Mouse (Mus musculus): ENCODE results near the gene Cbfa2t2.

The Cbfa2t2 gene

DNA sequence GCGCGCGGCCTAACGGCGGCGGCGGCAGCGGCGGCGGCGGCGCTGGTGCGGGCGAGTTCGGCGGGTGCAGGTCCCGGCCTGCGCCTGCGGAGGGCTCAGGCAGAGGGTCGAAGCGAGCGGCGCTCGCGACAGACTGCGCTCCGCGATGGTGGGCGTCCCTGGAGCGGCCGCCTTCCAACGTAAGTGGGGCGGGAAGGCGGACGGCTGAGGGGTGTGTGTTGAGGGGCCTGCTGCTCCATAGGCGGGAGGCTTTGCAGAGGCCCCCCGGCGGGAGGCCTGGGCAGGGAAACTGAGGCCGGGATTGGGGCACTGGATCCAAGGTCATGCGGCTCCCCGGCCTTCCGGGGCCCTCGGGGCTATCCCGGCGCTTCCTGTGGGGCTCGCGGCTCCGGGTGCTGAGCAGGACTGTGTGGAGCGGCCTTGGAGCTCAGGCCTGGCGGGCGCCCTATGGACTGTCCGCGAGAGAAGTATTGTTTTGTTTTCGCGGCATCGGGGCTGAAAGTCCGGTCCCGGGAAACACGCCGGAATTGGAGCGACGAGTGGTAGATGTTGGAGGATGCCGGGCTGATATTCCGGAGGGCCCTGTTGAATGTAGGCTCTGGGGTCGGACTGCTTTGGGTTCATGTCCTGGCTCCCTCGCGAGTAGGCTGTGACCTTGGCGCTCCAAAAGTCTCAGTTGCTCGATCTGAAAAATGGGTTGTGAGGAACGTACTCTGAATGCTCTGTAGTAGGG, at the start of gene Cbfa2t2:
Cbfa2t2 (plus strand) TSS at position 24 of the 733 bp plus-strand sequence.
- no peak for DNase-seq (ENCODE audit: low read depth)

DNA sequence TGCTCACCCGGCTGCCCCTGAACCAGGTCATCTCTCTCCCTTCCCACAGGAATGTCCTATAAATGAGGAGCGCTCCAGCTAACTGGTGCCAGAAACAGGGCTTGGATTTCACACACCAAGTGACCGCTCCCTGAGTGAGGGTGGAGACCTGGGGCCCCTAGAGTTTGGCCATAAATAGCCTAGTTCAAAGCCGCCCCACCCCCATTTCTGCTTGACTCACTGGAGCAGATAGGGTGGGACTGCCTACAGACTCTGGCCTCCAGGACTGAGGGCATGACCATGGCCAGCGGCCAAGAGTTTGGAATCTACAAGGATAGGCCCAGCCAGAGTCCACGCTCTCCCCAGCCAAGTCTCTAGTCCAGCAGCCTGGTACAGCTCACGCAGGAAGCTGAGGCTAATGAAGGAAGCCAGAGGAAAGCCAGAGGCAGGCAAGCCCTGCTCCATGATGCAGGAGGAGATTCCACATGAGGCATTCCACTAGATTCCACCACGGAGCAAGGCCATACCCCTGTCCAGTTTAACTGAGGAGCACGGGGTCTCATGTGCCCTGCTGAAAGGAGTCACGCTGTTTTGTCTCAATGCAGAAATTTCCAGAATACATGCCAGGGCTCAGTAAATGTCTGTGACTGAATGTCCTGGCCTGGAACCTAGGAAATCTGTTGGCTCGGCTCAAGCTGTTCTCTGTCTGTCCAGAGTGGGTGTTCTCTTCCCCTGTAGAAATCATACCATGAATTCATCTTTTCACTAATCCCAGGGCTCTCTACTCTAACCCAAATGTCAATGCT, 45.9 kb upstream of the Cbfa2t2 start:
- no peak for DNase-seq (ENCODE audit: low read depth)

DNA sequence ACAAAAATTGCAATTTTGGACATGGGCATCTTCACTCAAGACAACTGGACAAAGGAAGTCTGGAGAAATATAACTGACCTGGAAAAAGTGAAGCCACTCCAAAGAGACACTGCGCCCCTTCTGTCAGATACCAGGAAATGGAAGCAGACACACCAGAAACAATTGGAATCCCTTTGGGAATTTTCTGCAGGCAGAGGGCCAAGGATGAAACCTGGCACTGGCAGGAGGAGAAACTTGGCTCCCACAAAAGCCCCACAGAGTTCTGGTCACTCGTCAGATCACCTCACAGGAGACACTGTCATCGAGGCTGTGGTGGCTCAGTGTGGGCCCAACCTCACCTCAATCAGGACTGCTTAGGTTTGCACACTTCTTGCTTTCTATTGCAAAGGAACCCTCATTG, 41.7 kb upstream of the Cbfa2t2 start:
- no peak for DNase-seq (ENCODE audit: low read depth)

DNA sequence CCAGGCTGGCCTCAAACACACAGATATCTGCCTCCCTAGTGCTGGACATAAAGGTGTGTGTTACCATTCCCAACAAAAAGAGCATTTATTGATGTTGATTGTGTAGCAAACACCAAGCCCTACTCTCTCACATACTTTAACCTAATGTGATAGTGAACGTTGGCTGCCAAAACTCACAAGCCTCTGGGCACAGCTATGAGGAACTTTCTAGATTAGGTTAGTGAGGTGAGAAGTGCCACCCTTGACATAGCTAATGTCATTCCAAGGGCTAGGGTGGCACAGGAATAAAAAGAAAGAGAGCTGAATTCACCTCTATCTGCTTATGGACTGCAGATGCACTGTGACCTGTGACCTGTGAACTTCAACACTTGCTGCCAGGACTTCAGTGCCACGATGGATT, 39.8 kb upstream of the Cbfa2t2 start:
- no peak for DNase-seq (ENCODE audit: low read depth)

DNA sequence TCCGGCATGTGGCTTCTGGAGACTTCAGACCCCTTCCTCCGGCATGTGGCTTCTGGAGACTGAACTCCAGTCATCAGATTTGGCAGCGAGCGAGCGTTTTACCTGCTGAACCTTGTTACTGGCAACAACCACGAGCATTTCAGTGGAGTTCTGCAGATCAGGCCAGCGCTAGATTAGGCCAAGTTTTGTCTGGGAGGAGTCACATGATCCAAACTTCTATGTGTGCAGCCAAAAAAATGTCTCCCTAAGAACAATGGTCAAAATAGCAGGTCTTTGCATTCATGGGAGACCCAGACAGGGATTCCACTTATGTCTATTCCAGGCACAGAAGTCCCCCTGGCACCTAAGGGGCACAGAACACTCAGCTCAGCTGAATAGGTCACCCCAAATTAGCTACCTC, 38.0 kb upstream of the Cbfa2t2 start:
- DNase-seq (ENCODE audit: low read depth) = no peak

DNA sequence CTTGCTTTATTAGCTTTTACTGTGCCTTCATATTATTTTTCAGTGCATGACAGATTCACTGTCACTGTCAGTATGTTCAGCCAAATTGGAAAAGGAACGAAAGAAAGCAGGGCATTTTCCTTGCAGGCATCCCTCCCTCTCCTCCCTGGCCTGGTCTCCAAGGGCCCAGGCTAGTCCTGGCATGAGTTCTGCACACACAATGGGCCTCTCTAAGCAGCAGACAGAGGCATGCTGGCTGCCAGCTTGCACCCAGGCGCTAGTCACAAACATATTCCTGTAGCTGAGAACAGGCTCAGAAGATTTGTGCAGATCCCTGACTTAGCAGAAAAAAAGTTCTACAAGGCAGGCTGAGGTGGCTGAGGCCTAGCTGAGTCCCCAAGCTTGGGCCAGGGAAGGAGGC, 37.0 kb upstream of the Cbfa2t2 start:
- DNase-seq (ENCODE audit: low read depth) = no peak

DNA sequence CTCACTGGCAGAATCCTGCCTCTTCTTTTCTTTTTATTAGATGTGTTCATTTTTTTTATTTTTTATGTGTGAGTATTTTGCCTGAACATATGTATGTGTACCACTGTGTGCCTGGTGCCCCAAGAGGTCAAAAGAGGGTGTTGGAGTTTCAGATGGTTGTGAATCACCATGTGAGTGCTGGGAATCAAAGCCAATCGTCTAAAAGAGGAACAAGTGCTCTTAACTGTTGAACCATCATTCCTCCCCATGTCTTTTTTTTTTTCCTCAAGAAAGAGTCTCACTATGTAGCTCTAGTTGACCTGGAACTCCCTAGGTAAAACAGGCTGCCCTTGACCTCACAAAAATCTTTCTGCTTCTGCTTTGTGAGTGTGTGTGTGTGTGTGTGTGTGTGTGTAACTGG, 34.3 kb upstream of the Cbfa2t2 start:
- no peak for DNase-seq (ENCODE audit: low read depth)

DNA sequence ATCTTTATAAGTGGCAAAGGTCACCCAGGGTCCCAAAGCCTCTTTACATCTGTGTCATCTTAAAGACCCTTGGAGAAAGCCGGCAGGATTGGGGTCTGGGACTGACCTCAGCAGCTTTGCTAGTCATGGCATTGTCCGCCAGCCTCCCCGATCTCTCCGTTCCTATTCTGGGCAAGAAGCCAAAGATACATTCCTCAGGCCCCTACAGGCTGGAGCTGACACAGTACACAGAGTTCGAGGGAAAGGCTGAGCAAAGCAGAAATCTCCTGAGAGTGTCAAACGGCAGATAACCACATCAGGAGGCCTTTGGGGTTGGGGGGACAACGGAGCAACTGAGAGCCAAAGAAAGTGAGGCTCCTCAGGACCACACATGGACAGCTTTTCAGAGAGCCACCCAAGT, 33.5 kb upstream of the Cbfa2t2 start:
- no peak for DNase-seq (ENCODE audit: low read depth)

DNA sequence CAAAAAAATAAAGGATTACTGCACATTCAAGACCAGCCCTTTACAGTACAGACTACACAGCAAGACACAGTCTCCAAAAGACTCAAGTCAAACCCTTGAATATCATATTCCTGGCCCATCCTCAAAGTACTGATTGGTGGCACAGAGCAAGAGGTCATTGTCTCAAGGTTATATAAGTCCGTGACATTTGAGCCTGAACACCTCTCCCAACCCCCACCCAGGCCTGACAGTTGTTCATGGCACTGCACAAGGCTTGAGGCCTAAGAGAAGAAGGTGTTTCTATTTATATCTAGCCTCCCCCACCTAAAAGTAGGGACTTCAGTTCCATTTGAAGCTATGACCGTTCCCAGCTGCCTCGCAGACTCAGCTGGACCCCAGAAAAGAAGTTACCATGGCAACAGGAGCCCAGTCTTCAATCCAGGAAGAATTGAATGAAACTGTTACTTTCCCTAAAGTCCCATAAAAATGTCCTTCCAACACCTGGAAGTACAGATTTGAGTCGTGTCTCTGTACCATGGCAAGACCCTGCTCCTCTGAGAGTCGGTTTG, 30.8 kb upstream of the Cbfa2t2 start:
- no peak for DNase-seq (ENCODE audit: low read depth)

DNA sequence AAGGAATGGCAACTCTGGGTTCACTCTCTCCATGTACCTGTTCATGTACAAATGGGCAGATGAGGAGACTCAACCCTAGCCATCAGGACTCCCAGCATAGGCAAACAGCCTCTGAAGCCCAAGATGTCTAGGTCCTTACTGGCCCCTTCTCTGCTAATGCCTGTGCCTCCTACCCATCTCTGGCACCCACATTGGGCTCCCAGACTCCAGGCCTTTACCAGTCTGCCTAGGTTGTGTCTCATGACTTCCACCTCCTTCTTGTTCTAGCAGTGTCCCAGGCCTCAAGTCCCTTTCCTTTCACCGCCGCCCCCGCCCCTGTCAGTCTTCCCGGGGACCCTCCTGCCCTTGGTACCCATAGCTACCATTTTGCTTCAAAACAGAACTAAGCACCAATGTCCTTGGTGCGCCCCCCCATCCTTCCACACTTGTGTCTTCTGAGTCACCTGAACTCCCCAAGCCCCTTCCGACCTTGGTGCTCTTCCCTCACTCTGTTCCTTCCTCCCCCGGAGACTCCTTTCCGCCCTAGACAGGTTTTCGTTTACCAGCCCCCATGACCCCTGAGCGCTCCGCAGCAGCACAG, 29.1 kb upstream of the Cbfa2t2 start:
- DNase-seq (ENCODE audit: low read depth) = no peak

DNA sequence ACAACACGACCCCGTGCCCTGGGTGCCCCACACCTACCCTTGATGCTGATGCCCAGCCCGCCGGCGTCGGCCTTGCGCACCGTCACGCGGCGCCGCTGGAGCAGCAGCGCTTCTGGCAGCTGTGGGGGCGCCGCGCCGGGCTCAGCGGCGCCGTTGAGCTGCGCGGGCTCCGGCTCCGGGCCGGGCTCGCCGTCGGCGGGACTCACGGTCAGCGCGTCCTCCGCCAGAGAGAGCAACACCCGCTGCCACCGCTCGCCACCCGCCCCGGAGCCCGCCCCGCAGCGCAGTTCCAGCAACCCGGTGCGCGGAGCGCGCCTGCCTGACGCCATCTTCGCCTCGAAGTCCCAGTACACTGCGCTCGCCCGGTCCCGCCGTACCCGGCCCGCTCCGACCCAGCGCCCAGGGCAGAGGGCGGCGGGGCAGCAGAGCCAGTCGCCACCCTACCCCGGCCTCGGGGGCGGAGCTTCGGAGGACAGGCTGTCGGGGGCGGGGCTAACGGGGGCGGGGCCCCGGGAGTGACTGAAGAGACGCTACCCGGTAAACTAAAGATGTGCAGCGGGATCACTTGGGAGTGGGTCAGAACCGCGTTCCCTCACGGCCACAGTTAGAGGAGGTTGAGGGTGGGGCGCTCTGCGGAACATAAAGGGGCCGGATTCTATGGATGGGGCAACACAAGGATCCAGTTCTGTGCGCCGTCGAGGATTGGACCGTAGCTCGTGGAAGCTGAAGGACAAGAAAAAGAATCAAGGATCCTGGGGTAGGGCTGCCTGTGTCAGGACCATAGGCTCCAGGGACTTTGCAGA, 28.4 kb upstream of the Cbfa2t2 start, which contains the start of gene Snta1:
Snta1 (minus strand) TSS at position 457 of the 803 bp plus-strand sequence.
- DNase-seq (ENCODE audit: low read depth) = peak; percentile 63

DNA sequence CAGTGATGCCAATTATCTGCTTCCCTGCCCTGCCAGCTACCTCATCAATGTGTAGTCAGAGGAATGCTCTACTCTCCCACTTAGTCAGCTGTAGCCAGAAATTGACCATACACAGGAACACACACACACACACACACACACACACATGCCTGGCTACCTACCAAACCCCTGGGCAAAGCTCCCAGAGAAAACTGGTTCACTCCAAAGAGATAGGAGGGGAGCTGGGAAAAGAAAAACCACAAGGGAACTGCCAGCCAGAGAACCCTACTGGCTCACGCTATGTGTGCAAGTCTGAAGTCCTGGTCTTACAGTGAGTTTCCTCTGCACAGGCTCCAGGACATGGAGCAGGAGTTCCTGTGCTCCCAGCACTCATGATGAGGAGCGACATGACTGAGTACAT, 25.9 kb upstream of the Cbfa2t2 start:
- DNase-seq (ENCODE audit: low read depth) = no peak

DNA sequence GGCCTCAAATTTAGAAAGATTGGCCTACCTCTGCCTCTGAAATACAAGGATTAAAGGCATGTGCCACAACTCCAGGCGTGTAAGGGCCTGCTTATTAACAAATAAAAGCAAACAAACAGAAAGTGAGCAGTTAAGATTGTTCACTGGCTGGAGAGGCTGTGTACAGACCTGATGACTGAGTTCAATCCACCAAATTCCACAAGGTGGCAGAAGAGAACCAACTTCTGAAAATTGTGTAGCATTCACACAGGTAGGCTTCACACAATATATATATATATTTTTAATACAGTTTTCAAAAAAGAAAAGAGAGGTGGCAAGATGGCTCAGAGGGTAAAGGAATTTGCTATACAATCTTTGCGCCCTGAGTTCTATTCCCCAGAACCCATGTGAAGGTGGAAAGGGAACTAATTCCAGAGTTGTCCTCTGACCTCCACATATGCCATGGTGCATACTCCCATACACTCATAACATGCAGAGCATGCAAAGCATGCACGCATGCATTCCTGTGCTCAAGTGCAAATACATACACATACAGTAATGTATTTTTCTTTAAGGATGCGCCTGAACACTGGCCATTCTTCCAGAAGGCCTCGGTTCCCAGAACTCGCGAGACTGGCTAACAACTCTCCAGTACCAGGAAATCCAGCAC, 24.1 kb upstream of the Cbfa2t2 start:
- peak; percentile 37 for DNase-seq (ENCODE audit: low read depth)

DNA sequence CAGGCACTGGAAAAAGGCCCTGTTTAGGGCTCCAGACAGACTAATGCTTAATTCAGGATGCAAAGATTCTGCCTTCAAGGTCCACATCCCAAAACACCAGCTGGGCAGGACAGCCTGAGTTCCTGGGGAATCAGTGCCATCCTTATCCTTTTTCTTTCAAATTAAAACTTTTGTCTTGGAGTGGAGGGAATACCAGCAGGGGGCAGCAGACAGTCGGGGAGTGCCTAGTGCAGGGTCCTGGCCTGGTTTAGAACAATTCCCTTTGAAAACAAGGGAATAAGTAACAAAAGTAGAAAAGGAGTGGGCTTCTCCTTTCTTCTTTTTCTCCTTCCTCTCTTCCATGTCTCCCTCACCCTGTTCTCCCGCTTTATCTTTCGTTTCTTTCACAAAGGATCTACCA, 19.2 kb upstream of the Cbfa2t2 start:
- peak; percentile 45 for DNase-seq (ENCODE audit: low read depth)

DNA sequence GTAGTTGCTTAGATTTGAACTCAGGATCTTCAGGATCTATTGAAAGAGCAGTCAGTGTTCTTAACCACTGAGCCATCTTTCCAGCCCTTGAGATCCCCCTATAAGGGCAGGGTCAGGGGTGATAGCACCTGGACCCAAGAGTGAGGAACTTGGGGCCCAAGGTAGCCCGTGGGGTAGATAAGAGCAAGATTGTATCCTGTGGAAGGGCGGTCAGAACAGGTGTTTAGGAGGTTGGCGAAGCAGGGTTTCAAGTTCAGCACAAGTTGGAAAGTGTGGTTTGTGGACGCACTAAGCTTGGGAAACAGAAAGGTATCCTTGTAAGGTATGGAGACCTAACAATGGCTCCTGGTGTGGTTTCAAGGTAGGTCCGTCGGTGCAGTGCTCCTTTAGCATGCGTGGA, 18.3 kb upstream of the Cbfa2t2 start:
- DNase-seq (ENCODE audit: low read depth) = no peak

DNA sequence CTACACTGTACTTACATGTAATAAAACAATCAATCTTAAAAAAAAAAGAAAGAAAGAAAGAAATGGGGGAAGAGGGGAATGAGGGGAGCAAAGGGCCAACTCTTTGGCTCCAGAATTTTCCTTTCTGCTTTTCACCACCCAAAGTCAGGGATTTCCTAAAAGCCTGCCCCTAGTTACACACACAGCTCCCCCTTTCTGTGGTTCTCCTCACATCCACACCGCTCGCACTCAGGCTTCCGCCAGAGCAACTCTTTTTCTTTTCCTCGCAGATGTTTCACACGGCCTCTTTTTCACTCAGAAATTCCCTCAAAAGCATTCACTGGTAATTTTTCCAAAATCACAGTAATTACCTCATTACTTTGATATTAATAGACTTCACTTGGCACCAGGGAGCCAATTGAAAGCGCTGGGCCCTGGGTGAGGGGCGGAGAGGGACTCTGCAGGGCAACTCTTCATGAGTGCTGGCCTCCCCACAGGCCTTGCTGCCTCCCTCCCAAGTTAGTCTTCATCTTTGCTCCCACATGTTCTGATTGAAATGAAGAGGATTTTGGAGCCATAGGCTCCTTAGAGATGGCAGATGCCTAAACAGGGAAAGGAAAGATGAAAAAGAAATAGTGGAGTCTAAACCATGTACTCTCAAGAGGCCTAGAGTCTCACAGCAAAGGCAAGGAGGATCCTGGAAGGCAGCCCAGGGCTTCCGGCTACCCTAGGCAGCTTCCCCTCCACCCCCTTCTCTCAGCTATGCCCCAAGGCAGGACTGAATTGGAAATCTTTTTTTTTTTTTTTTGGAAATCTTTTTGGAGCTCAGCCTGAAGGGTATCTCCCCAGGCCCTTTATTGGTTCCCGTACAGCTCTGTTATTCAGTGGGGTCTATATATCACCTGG, 16.4 kb upstream of the Cbfa2t2 start:
- DNase-seq (ENCODE audit: low read depth) = no peak

DNA sequence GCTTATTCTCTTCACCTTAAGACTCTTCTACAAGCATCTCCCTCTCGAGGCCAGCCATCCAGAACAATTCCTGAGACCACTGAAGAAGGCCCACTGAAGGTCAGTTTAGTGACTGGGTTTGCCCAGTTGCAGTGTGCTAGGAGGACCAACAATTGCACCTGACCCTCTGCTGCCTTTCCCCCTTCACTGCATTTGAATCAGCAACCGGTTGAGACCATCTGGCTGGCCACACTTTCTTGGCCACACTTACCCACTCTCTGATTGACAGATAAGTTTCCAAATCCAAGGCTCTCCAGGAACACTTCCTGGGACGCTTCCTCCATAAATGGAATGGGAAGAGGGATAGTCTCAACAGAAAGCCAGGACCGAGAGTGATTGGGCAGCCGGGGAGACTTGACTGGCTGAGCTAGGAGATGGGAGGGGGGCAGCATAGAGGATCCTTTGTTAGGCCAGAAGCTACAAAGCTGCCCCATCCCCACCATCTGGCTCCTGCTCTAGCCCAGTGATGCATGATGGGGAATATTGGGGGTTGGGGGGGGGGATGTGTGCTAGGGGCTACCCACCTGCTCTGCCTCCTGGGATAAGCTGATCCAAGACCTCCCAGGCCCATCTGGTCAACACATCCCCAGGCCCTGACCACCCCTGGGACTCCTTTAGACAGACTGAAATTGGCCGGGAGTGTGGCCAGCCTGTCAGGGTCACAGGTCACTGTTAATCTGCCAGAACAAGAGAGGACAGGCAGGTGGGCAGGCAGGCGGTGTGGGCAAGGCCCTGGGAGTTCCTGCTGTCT, 15.1 kb upstream of the Cbfa2t2 start:
- DNase-seq (ENCODE audit: low read depth) = no peak

DNA sequence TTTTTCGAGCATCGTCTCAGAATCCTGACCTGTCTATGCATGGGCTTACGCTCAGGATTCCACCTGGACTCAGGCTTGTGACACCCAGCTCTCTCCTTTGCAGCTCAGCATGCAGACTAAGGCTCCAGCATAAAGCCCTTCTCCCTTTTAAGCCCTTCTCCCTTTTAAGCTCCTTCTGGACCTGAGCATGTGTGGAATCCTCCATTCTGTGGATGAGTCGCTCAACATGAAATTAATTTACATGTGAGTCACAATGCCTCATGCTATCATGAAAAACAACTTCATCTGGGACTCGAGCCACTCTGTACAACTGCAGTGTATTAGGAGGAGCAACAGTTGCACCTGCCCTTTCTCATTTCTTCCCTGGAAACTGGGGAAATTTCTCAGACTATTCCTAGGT, 14.1 kb upstream of the Cbfa2t2 start:
- no peak for DNase-seq (ENCODE audit: low read depth)

DNA sequence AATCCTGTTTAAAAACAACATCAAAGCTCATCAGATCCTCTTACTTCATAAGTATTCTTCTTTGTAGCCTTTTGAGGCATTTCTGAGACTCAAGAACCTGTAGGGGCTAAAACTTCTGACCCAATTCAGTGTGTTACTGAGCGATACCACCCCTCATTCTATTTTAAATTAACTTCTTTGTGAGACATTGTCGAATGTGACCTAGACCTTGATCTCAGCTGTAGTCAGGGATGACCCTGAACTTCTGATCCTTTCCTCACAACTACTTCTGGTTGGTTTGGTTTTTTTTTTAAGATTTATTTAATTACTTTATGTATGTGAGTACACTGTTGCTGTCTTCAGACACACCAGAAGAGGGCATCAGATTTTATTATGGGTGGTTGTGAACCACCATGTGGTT, 12.7 kb upstream of the Cbfa2t2 start:
- no peak for DNase-seq (ENCODE audit: low read depth)

DNA sequence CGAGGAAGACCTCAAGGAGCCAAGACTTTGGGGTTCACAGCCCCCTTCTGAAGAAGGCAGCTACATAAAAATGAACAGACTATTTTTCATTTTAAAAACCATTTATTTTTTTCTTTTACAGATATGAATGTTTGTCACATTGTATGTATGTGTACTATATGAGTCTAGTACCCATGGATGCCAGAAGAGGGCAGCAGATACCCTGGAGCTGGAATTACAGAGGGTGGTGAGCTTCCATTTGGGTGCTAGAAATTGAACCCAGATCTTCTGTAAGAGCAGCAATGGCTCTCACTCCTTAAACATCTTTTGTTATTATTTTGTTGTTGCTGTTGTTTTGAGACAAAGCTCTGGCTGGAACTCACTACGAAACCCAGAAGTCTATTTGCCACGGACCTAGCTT, 10.8 kb upstream of the Cbfa2t2 start:
- DNase-seq (ENCODE audit: low read depth) = no peak

All from c-Kit-positive CD71-negative TER-119-negative erythroid progenitor cells, embryonic 14.5 days (primary cell).